Mouse (Mus musculus) left cerebral cortex, adult 6 months (tissue): Measurements from ENCODE around the gene Kifap3. TPM values are rescaled to one million over a fixed set of nuclear protein-coding genes. Genes with fewer than 3 reads are reported as not detected.

Source experiments
- long read RNA-seq, 2 experiments: library from polyadenylated mRNA; unstranded; transcript quantifications; one replicate each; pipeline ENCODE4 v2.0.0; 2019 to 2020
- polyA plus RNA-seq: library from polyadenylated mRNA; unstranded; fragments of <200 nt; fragmentation: Nextera tagmentation; gene quantifications from 2 replicates; pipeline ENCODE4 v1.2.3, GENCODE M21; 2021

Gene Kifap3
- 113 and 121 TPM in 2 replicates for polyA plus RNA-seq
- long read RNA-seq, experiment 1, full-length matches to known transcripts = 215 of 344 reads
- long read RNA-seq, experiment 1, partial matches to known transcripts = 117 of 344 reads
- long read RNA-seq, experiment 1, other reads (novel, unspliced or antisense) = 12 of 344 reads
- long read RNA-seq, experiment 2, full-length matches to known transcripts = 15 of 389 reads
- long read RNA-seq, experiment 2, partial matches to known transcripts = 371 of 389 reads
- long read RNA-seq, experiment 2, other reads (novel, unspliced or antisense) = 3 of 389 reads

DNA sequence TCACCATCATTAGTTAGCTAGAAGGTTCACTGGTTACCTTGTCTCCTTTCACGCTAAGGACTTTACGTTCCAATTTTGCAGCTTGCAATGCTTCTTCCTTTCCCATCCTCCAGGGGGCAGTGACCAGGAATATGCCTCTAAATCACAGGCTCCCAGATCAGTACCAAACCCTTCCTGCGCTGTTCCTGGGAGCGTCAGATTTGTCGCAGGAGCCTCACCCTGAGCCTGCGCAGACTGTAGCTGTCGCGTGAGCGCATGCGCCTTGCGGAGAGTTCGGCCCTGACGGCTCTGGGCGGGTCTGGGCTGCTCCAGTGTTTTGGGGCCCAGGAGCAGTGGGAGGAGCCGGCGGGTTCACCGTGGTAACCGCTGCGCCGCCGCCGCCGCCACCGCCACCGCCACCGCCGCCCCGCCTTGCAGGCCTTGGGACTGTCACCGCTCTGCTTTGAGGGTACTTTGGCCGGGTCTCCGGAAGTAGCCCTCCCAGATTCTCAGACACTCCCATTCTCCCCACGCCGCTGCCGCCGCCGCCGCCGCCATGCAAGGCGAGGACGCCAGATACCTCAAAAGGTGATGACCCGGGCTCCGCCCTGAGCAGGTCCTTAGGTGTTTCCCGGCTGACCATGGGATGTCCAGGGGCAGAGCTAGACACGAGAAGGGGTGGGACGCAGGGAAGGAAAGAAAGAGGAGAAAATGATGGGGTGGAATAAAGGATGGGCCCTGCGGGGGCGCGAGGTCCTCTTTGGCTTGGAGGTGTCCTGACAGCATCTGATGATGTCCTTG, at the start of gene Kifap3:
TSS of gene Kifap3 (plus strand) at position 248 of the 780 bp plus-strand sequence.

GRCm38 (mm10) chr1:163928846-163929245, 149.5 kb downstream of the Kifap3 start, which contains the start of gene Scyl3:
Gene Scyl3 (plus strand): TSS chr1:163929100.

Other genes with a start within 250 kb of the Kifap3 start
- 1.4 and 1.5 TPM in 2 replicates for gene Mettl11b, start 54.4 kb upstream of the Kifap3 start, polyA plus RNA-seq
- 10.8 and 12.5 TPM in 2 replicates for gene Scyl3, start 149.5 kb downstream of the Kifap3 start, polyA plus RNA-seq
- gene BC055324, start 215.2 kb downstream of the Kifap3 start, polyA plus RNA-seq = 0.27 and 0.55 TPM in 2 replicates
- 7.0 and 8.2 TPM in 2 replicates for gene Mettl18, start 215.3 kb downstream of the Kifap3 start, polyA plus RNA-seq